Mouse (Mus musculus) heart, postnatal 25 days (tissue): ENCODE results near the gene Hist1h3c. TPM values are rescaled to one million over a fixed set of nuclear protein-coding genes. Genes with fewer than 3 reads are reported as not detected.

Experiments used
- DNase-seq: peaks from one replicate; pipeline ENCODE4 v3.0.0; 2022; ENCODE audit warnings: low spot score
- intact Hi-C: fragments of 180-260 bp; cut with DNase I; formaldehyde crosslinking; loops from one replicate; pipeline ENCODE4 v1.15.1; 2025
- microRNA-seq: library from miRNA; unstranded; fragments of <30 nt; microRNA quantifications from one replicate; pipeline ENCODE4 v1.2.0, GENCODE M21; 2022
- total RNA-seq, 2 experiments: library from RNA; stranded (reverse); gene quantifications; 2 replicates each; pipeline ENCODE4 v1.2.3; 2021

Hist1h3c gene
- total RNA-seq, 2 experiments from 2014 or later, result 3.2 to 9.1 TPM

- intact Hi-C loops, result loop anchor here (1.0 to 5.0 kb wide), 2 partner anchors 10 to 1654 kb away; partner anchors contain the start of genes Hist1h2ag, Hist1h2bj and Hist1h4i
- no peak for DNase-seq
These were observed 49.3 kb downstream of the Hist1h3c start for GRCm38 (mm10) chr13:23696061-23696474.

- intact Hi-C loops, result loop anchor here (5.0 kb wide), 1 partner anchor 1653 kb away; the partner anchor contains the start of genes Hist1h2ag, Hist1h2bj and Hist1h4i
- no peak for DNase-seq
These were observed 49.9 kb downstream of the Hist1h3c start, which contains the start of gene Hist1h1t for GRCm38 (mm10) chr13:23695514-23695913. Gene Hist1h1t (plus strand): TSS chr13:23695814.

Small RNA genes lying within 50 kb of the gene (microRNA-seq; reads per million reads assigned to microRNA genes)
- gene Gm44314 (not detected), gene Gm44484 (not detected)

Other genes with a start within 250 kb of the Hist1h3c start
- 100 to 1,000 TPM; 272 to 334 TPM for gene Hist1h4h, start 214.6 kb downstream of the Hist1h3c start, total RNA-seq
- 10 to 100 TPM; 13.7 to 25.9 TPM for gene Hist1h2af, start 211.7 kb downstream of the Hist1h3c start, total RNA-seq
- 1 to 10 TPM; 3.4 to 4.1 TPM for gene Hist1h3g, start 210.2 kb downstream of the Hist1h3c start, total RNA-seq
- 1 to 10 TPM; 1.4 to 1.9 TPM for gene Hist1h2bh, start 202.2 kb downstream of the Hist1h3c start, total RNA-seq
- 10 to 100 TPM in 1 of 2 experiments, 1 to 10 TPM in 1; 6.4 to 10.6 TPM for gene Hist1h3f, start 201.6 kb downstream of the Hist1h3c start, total RNA-seq
- 10 to 100 TPM; 33.0 to 46.9 TPM for gene Hist1h4f, start 194.0 kb downstream of the Hist1h3c start, total RNA-seq
- 1 to 10 TPM; 1.8 to 2.5 TPM for gene Hist1h1d, start 192.3 kb downstream of the Hist1h3c start, total RNA-seq
- 10 to 100 TPM; 15.4 to 27.3 TPM for gene Hist1h3e, start 183.2 kb downstream of the Hist1h3c start, total RNA-seq
- gene Hist1h2ae, start 174.4 kb downstream of the Hist1h3c start, total RNA-seq, result 1 to 10 TPM; 3.4 to 4.1 TPM
- 10 to 100 TPM; 28.4 to 48.1 TPM for gene Hist1h2bg, start 174.2 kb downstream of the Hist1h3c start, total RNA-seq
- gene Hist1h2bf, start 171.4 kb downstream of the Hist1h3c start, total RNA-seq, result 10 to 100 TPM; 16.8 to 17.6 TPM
- gene Hist1h2ad, start 171.2 kb downstream of the Hist1h3c start, total RNA-seq, result 1 to 10 TPM; 2.4 to 4.8 TPM
- gene Hist1h3d, start 169.8 kb downstream of the Hist1h3c start, total RNA-seq, result 1 to 10 TPM; 3.4 to 3.6 TPM
- 10 to 100 TPM; 54.4 to 63.1 TPM for gene Hist1h4d, start 164.0 kb downstream of the Hist1h3c start, total RNA-seq
- 10 to 100 TPM; 10.5 to 10.7 TPM for gene Hist1h2be, start 124.5 kb downstream of the Hist1h3c start, total RNA-seq
- gene Hist1h1e, start 123.0 kb downstream of the Hist1h3c start, total RNA-seq, result 10 to 100 TPM; 35.6 to 42.0 TPM
- gene Hist1h2ac, start 61.7 kb downstream of the Hist1h3c start, total RNA-seq, result 1 to 10 TPM; 1.5 to 1.9 TPM
- gene Hist1h2bc, start 61.4 kb downstream of the Hist1h3c start, total RNA-seq, result 10 to 100 TPM; 73.7 to 74.9 TPM
- gene Hist1h1t, start 49.8 kb downstream of the Hist1h3c start, total RNA-seq, result not detected
- 10 to 100 TPM; 42.4 to 60.8 TPM for gene Hist1h4c, start 47.1 kb downstream of the Hist1h3c start, total RNA-seq
- 10 to 100 TPM; 48.9 to 50.3 TPM for gene Hfe, start 34.7 kb downstream of the Hist1h3c start, total RNA-seq
- gene Hist1h1c, start 6.8 kb downstream of the Hist1h3c start, total RNA-seq, result 100 to 1,000 TPM; 134 to 160 TPM
- 10 to 100 TPM in 1 of 2 experiments, 1 to 10 TPM in 1; 9.6 to 11.4 TPM for gene Hist1h2bb, start 1.1 kb upstream of the Hist1h3c start, total RNA-seq
- gene Hist1h2ab, start 5.5 kb upstream of the Hist1h3c start, total RNA-seq, result 10 to 100 TPM; 12.7 to 17.0 TPM
- gene Hist1h3b, start 6.7 kb upstream of the Hist1h3c start, total RNA-seq, result 10 to 100 TPM; 19.3 to 26.5 TPM
- 10 to 100 TPM; 13.3 to 23.6 TPM for gene Hist1h4b, start 11.4 kb upstream of the Hist1h3c start, total RNA-seq
- gene Hist1h4a, start 15.6 kb upstream of the Hist1h3c start, total RNA-seq, result 10 to 100 TPM; 12.6 to 15.8 TPM
- 10 to 100 TPM; 15.8 to 18.0 TPM for gene Hist1h3a, start 16.8 kb upstream of the Hist1h3c start, total RNA-seq
- 1 to 10 TPM; 5.4 to 9.2 TPM for gene Hist1h1a, start 18.1 kb upstream of the Hist1h3c start, total RNA-seq
- not detected for gene Trim38, start 24.3 kb upstream of the Hist1h3c start, total RNA-seq
- not detected for gene Slc17a2, start 61.4 kb upstream of the Hist1h3c start, total RNA-seq
- gene Slc17a3, start 93.8 kb upstream of the Hist1h3c start, total RNA-seq, result not detected
- gene Slc17a1, start 122.1 kb upstream of the Hist1h3c start, total RNA-seq, result not detected
- not detected for gene Slc17a4, start 169.4 kb upstream of the Hist1h3c start, total RNA-seq
- not detected for gene Hist1h2ba, start 188.6 kb upstream of the Hist1h3c start, total RNA-seq
- not detected for gene Hist1h2aa, start 188.9 kb upstream of the Hist1h3c start, total RNA-seq
- not detected for gene Scgn, start 245.6 kb upstream of the Hist1h3c start, total RNA-seq